Mouse (Mus musculus) intestine, embryonic 16.5 days (tissue): Measurements from ENCODE around the gene Cep112. TPM values are rescaled to one million over a fixed set of nuclear protein-coding genes. Genes with fewer than 3 reads are reported as not detected.

ENCODE experiments used
- ATAC-seq: fragments of 200-750 bp; cut with Nextera tagmentation; 2 replicates; pipeline ENCODE4 v1.8.0; 2017; ENCODE audit warnings: moderate TSS enrichment, moderate library complexity
- H3K27ac ChIP-seq: fragments of 300-500 bp; sonication (generic); 2 replicates; pipeline ENCODE4 v1.5.1; 2014; ENCODE audit warnings: mild to moderate bottlenecking, low read length
- H3K27me3 ChIP-seq: fragments of 300-500 bp; sonication (generic); replicated peaks from 2 replicates; pipeline ENCODE4 v1.6.1; 2014; ENCODE audit warnings: low read length, control low read depth, mixed read lengths; ENCODE audit not compliant: control insufficient read depth, insufficient read depth
- H3K36me3 ChIP-seq: fragments of 300-500 bp; sonication (generic); 2 replicates; pipeline ENCODE4 v1.6.1; 2014; ENCODE audit warnings: low read length, control low read depth; ENCODE audit not compliant: control insufficient read depth, insufficient read depth
- H3K4me1 ChIP-seq: fragments of 300-500 bp; sonication (generic); 2 replicates; pipeline ENCODE4 v1.6.1; 2014; ENCODE audit warnings: low read length, control low read depth, mixed read lengths; ENCODE audit not compliant: control insufficient read depth, insufficient read depth
- H3K4me2 ChIP-seq: fragments of 300-500 bp; sonication (generic); 2 replicates; pipeline ENCODE4 v1.6.1; 2014; ENCODE audit warnings: low read depth, low read length, control low read depth
- H3K4me3 ChIP-seq: fragments of 300-500 bp; sonication (generic); 2 replicates; pipeline ENCODE4 v1.5.1; 2014; ENCODE audit warnings: mild to moderate bottlenecking, low read length
- H3K9ac ChIP-seq: fragments of 300-500 bp; sonication (generic); 2 replicates; pipeline ENCODE4 v1.6.1; 2014; ENCODE audit warnings: low read depth, low read length
- H3K9me3 ChIP-seq: fragments of 300-500 bp; sonication (generic); 2 replicates; pipeline ENCODE4 v1.6.1; 2016; ENCODE audit warnings: low read length, control low read depth; ENCODE audit not compliant: control insufficient read depth
- WGBS: fragments of 180-500 bp; shearing (Covaris S2); extraction: QIAGEN DNeasy Blood & Tissue Kit; methylation state at CpG from one replicate; pipeline ENCODE4 v1.1.7; 2014; 5-methylcytosine and 5-hydroxymethylcytosine counted together
- polyA plus RNA-seq: library from polyadenylated mRNA; unstranded; fragments of >200 nt; fragmentation: Nextera tagmentation; extraction: Ambion mirVana; gene quantifications from 2 replicates; pipeline ENCODE4 v1.2.1, GENCODE M21; 2015

Gene Cep112
- polyA plus RNA-seq, 1 experiment from 2014 or later = 6.7 TPM

GRCm38 (mm10) chr11:108890544-108890943 is 465.6 kb downstream of the Cep112 start:
- Histone ChIP-seq H3K9ac (no peak overlapping the region), H3K4me1 (peaks cover 7% of the 10 kb centered on the region; the same call in 1 of the 2 replicates), H3K27me3 (no peaks in the 10 kb centered on the region), H3K36me3 (no peaks in the 10 kb centered on the region), H3K4me3 (peak overlapping the region; percentile 7; the same call in 1 of the 2 replicates), H3K27ac (no peak overlapping the region), H3K4me2 (peak overlapping the region; percentile 53), H3K9me3 (no peaks in the 10 kb centered on the region)
- WGBS = 33% methylated on average over 16 of the region's 16 CpGs
- ATAC-seq = no peak

- Histone ChIP-seq H3K4me3 (peak overlapping the region; percentile 30), H3K4me1 (peaks cover 7% of the 10 kb centered on the region; the same call in 1 of the 2 replicates), H3K9me3 (no peaks in the 10 kb centered on the region), H3K4me2 (peak overlapping the region; percentile 53), H3K36me3 (no peaks in the 10 kb centered on the region), H3K27me3 (no peaks in the 10 kb centered on the region), H3K27ac (peak overlapping the region; percentile 70), H3K9ac (peak overlapping the region; percentile 50)
- peak; percentile 75 for ATAC-seq
- WGBS = 10% methylated on average over 17 of the region's 17 CpGs
These were observed 466.3 kb downstream of the Cep112 start for GRCm38 (mm10) chr11:108891111-108891870.

GRCm38 (mm10) chr11:108891871-108892380 is 466.9 kb downstream of the Cep112 start:
- Histone ChIP-seq H3K36me3 (no peaks in the 10 kb centered on the region), H3K27me3 (no peaks in the 10 kb centered on the region; the same call in 1 of the 2 replicates), H3K9me3 (no peaks in the 10 kb centered on the region), H3K27ac (peak overlapping the region; percentile 70; the same call in 1 of the 2 replicates), H3K4me1 (peaks cover 7% of the 10 kb centered on the region; the same call in 1 of the 2 replicates), H3K4me3 (peak overlapping the region; percentile 30), H3K9ac (peak overlapping the region; percentile 50), H3K4me2 (peak overlapping the region; percentile 53)
- no peak for ATAC-seq
- 21% methylated on average over 21 of the region's 21 CpGs for WGBS

GRCm38 (mm10) chr11:108892406-108892805 is 467.4 kb downstream of the Cep112 start:
- Histone ChIP-seq H3K27me3 (no peaks in the 10 kb centered on the region; the same call in 1 of the 2 replicates), H3K4me2 (no peak overlapping the region), H3K27ac (no peak overlapping the region), H3K9ac (no peak overlapping the region), H3K4me1 (peaks cover 7% of the 10 kb centered on the region; the same call in 1 of the 2 replicates), H3K36me3 (no peaks in the 10 kb centered on the region), H3K4me3 (no peak overlapping the region), H3K9me3 (no peaks in the 10 kb centered on the region)
- 46% methylated on average over 7 of the region's 7 CpGs for WGBS
- no peak for ATAC-seq

- WGBS = 65% methylated on average over 12 of the region's 12 CpGs
These were observed 468.3 kb downstream of the Cep112 start for GRCm38 (mm10) chr11:108893232-108893790.

GRCm38 (mm10) chr11:108893855-108894510 is 469.0 kb downstream of the Cep112 start:
- 56% methylated on average over 10 of the region's 10 CpGs for WGBS
- Histone ChIP-seq H3K9me3 (no peaks in the 10 kb centered on the region), H3K27me3 (no peaks in the 10 kb centered on the region; the same call in 1 of the 2 replicates), H3K4me3 (no peak overlapping the region), H3K27ac (no peak overlapping the region), H3K36me3 (no peaks in the 10 kb centered on the region), H3K4me1 (peaks cover 7% of the 10 kb centered on the region; the same call in 1 of the 2 replicates), H3K4me2 (no peak overlapping the region), H3K9ac (no peak overlapping the region)
- no peak for ATAC-seq

More at GRCm38 (mm10) chr11:108893232-108893790, 468.3 kb downstream of the Cep112 start:
- Histone ChIP-seq H3K9ac (no peak overlapping the region), H3K27me3 (no peaks in the 10 kb centered on the region; the same call in 1 of the 2 replicates), H3K4me3 (no peak overlapping the region), H3K4me1 (peaks cover 7% of the 10 kb centered on the region; the same call in 1 of the 2 replicates), H3K36me3 (no peaks in the 10 kb centered on the region), H3K9me3 (no peaks in the 10 kb centered on the region), H3K4me2 (no peak overlapping the region), H3K27ac (no peak overlapping the region)
- no peak for ATAC-seq

GRCm38 (mm10) chr11:108897034-108897433 is 472.0 kb downstream of the Cep112 start:
- 81% methylated on average over 4 of the region's 4 CpGs for WGBS
- H3K4me1 ChIP-seq = peaks cover 2% of the 10 kb centered on the region; the same call in 1 of the 2 replicates
- no peak overlapping the region for H3K27ac ChIP-seq
- H3K36me3 ChIP-seq = no peaks in the 10 kb centered on the region
- no peak for ATAC-seq
- no peaks in the 10 kb centered on the region; the same call in 1 of the 2 replicates for H3K27me3 ChIP-seq
- no peaks in the 10 kb centered on the region for H3K9me3 ChIP-seq
- no peak overlapping the region for H3K4me2 ChIP-seq
- no peak overlapping the region for H3K4me3 ChIP-seq
- no peak overlapping the region for H3K9ac ChIP-seq

- no peak overlapping the region for H3K4me2 ChIP-seq
- H3K9ac ChIP-seq = no peak overlapping the region
- WGBS = 68% methylated on average over 9 of the region's 9 CpGs
- H3K27me3 ChIP-seq = no peaks in the 10 kb centered on the region; the same call in 1 of the 2 replicates
- H3K27ac ChIP-seq = no peak overlapping the region
- H3K9me3 ChIP-seq = no peaks in the 10 kb centered on the region
- peak; percentile 84 for ATAC-seq
- H3K4me3 ChIP-seq = no peak overlapping the region
- no peaks in the 10 kb centered on the region for H3K36me3 ChIP-seq
- H3K4me1 ChIP-seq = peaks cover 2% of the 10 kb centered on the region; the same call in 1 of the 2 replicates
These were observed 473.1 kb downstream of the Cep112 start for GRCm38 (mm10) chr11:108898063-108898462.

GRCm38 (mm10) chr11:108898483-108898882 is 473.5 kb downstream of the Cep112 start:
- no peak overlapping the region for H3K4me3 ChIP-seq
- H3K4me1 ChIP-seq = peaks cover 2% of the 10 kb centered on the region; the same call in 1 of the 2 replicates
- no peak overlapping the region for H3K9ac ChIP-seq
- ATAC-seq = peak; percentile 29
- no peaks in the 10 kb centered on the region for H3K9me3 ChIP-seq
- 79% methylated on average over 6 of the region's 6 CpGs for WGBS
- no peaks in the 10 kb centered on the region for H3K36me3 ChIP-seq
- no peaks in the 10 kb centered on the region; the same call in 1 of the 2 replicates for H3K27me3 ChIP-seq
- no peak overlapping the region for H3K27ac ChIP-seq
- no peak overlapping the region for H3K4me2 ChIP-seq
